Comparison of ENCODE assay signal across 8 mouse cellular contexts in the genomic region with DNA sequence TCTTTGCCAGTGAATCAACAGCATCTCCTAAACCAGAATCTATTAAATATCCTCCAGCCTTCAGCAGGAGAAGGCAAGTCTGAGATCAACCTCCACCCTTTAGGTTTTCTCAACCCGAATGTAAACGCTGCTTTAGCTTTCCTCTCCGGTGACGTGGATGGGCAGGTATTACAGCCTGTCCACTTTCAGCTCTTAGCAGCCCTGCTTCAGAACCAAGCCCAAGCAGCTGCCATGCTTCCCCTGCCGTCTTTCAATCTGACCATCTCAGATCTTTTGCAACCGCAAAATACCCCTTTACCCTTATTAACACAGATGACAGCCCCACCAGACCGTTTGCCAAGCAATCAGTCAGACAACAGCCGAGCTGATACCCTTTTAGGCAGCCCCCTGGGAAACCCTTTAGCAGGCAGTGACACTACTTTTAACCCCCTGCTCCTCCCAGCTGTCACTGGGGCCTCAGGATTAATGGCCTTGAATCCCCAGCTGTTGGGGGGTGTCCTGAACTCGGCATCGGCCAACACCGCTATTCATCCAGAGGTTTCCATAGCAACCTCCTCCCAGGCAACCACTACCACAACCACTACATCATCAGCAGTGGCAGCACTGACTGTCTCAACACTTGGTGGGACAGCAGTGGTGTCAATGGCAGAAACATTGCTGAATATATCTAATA.
DNase-seq lines count a peak whose midpoint lies in the region; ATAC-seq lines count a peak whose summit lies in the region.

No protein-coding gene starts in this region.

- H3K27me3 ChIP-seq in forebrain, embryonic 12.5 days: no peaks in the 10 kb centered on the region
- H3K27me3 ChIP-seq in limb, embryonic 11.5 days (ENCODE audit: control insufficient read depth, insufficient read depth, low read length): no peaks in the 10 kb centered on the region
- no peaks in the 10 kb centered on the region for H3K27me3 ChIP-seq in neural tube, embryonic 14.5 days (ENCODE audit: control insufficient read depth, insufficient read depth, low read length)

- H3K36me3 ChIP-seq in forebrain, embryonic 12.5 days (replicated peaks): 0 out of 2 replicates have a peak, but pooled peaks cover under 1% of the 10 kb centered on the region
- no peaks in the 10 kb centered on the region for H3K36me3 ChIP-seq in limb, embryonic 11.5 days (ENCODE audit: control insufficient read depth, insufficient read depth, low read length)
- no peaks in the 10 kb centered on the region for H3K36me3 ChIP-seq in neural tube, embryonic 14.5 days (ENCODE audit: control insufficient read depth, insufficient read depth, low read length)

- no peak overlapping the region for H3K9ac ChIP-seq in forebrain, embryonic 12.5 days
- no peak overlapping the region for H3K9ac ChIP-seq in limb, embryonic 11.5 days (ENCODE audit: low read length)
- no peak overlapping the region for H3K9ac ChIP-seq in neural tube, embryonic 14.5 days (replicated peaks; ENCODE audit: low read depth, low read length)

- peaks cover 11% of the 10 kb centered on the region for H3K4me1 ChIP-seq in forebrain, embryonic 12.5 days
- 0 out of 2 replicates have a peak, but pooled peaks cover 2% of the 10 kb centered on the region for H3K4me1 ChIP-seq in limb, embryonic 11.5 days (ENCODE audit: control insufficient read depth, insufficient read depth, low read length)
- H3K4me1 ChIP-seq in neural tube, embryonic 14.5 days (ENCODE audit: control insufficient read depth, insufficient read depth, low read length): peaks cover 10% of the 10 kb centered on the region

- 26% methylated on average over 11 of the region's 11 CpGs for WGBS in forebrain, embryonic 12.5 days
- WGBS in limb, embryonic 11.5 days: 29% methylated on average over 11 of the region's 11 CpGs
- WGBS in neural tube, embryonic 14.5 days: 15% methylated on average over 11 of the region's 11 CpGs

- peak; percentile 15 to 25 for DNase-seq in cerebellum, postnatal 10 days
- DNase-seq in cerebellum, postnatal 14 days: no peak
- DNase-seq in limb, embryonic 11.5 days (ENCODE audit: low spot score): no peak
- DNase-seq in heart, postnatal 25 days (ENCODE audit: low spot score): no peak
- DNase-seq in frontal cortex, postnatal 14 days (ENCODE audit: low spot score in 2 of 2): no peak
- no peak for DNase-seq in kidney, adult 18-20 months

- intact Hi-C loops in heart, postnatal 25 days (cut with DNase I): no loop called here

- no peaks in the 10 kb centered on the region for H3K9me3 ChIP-seq in forebrain, embryonic 12.5 days
- H3K9me3 ChIP-seq in limb, embryonic 11.5 days (ENCODE audit: control insufficient read depth, low read length): no peaks in the 10 kb centered on the region
- no peaks in the 10 kb centered on the region for H3K9me3 ChIP-seq in neural tube, embryonic 14.5 days (ENCODE audit: control insufficient read depth, low read length)

- ATAC-seq in forebrain, embryonic 12.5 days (ENCODE audit: low FRiP score): peak; percentile 93
- ATAC-seq in limb, embryonic 11.5 days (ENCODE audit: insufficient number of reproducible peaks, low FRiP score, low TSS enrichment, low read depth): peak; percentile 60; the same call in 1 of the 2 replicates
- ATAC-seq in neural tube, embryonic 14.5 days (ENCODE audit: low read depth): peak; percentile 95

- H3K27ac ChIP-seq in forebrain, embryonic 12.5 days: peak overlapping the region; percentile 42; the same call in 1 of the 2 replicates
- H3K27ac ChIP-seq in limb, embryonic 11.5 days (replicated peaks; ENCODE audit: low read depth, low read length): no peak overlapping the region
- H3K27ac ChIP-seq in neural tube, embryonic 14.5 days (ENCODE audit: low read depth, low read length): no peak overlapping the region

- H3K4me3 ChIP-seq in forebrain, embryonic 12.5 days (replicated peaks): no peak overlapping the region
- H3K4me3 ChIP-seq in limb, embryonic 11.5 days (ENCODE audit: low read depth, low read length): no peak overlapping the region
- H3K4me3 ChIP-seq in neural tube, embryonic 14.5 days (ENCODE audit: low read depth, low read length): no peak overlapping the region

- peak overlapping the region; percentile 29 for H3K4me2 ChIP-seq in forebrain, embryonic 12.5 days
- H3K4me2 ChIP-seq in limb, embryonic 11.5 days (ENCODE audit: low read depth, severe bottlenecking): no peak overlapping the region
- no peak overlapping the region; the same call in 1 of the 2 replicates for H3K4me2 ChIP-seq in neural tube, embryonic 14.5 days (ENCODE audit: low read depth, low read length)

Comparison
In these comparisons a context has a peak if more than half of its experiments do, and no peak if none do; other contexts are left out.
1. DNase-seq: peak in cerebellum, postnatal 10 days (2 of 2); none in cerebellum, postnatal 14 days (0 of 2), limb, embryonic 11.5 days (single experiment), heart, postnatal 25 days (single experiment), frontal cortex, postnatal 14 days (0 of 2) and kidney, adult 18-20 months (single experiment).
2. Peak in every context shown above with its lines, with median percentiles within 50 percentile points of each other: ATAC-seq.